Mouse (Mus musculus) c-Kit-positive CD71-positive TER-119-positive erythroid progenitor cells, embryonic 14.5 days (primary cell): Measurements from ENCODE around the gene Zfhx2.

Experiments
- DNase-seq: peaks from one replicate; pipeline ENCODE4 v3.0.0-alpha.2; 2013; ENCODE audit warnings: low spot score

The Zfhx2 gene

DNA sequence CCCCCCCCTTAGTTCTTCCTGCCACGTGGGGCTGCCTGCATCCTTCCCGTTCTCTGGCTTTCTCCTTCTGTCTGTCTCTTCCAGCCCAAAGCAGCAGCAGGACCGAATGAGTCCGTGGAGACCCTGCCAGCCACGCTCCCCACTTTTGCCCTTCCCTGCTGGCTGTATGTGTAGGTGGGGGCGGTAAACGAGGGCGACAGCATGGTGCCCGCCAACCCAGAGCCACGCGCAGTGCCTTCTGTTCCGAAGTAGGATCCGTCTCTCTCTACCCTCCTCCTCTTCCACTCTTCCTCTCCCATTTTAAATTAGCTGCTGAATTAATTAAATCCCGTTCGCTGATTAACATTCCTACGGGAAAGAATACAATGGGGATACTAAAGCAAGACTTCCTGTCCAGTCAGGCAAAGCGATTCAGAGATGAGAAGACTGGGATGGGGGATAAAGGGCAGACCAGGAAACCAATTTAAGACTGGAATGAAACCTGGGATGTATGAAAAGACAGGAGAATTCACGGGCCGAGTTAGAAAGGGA is 59.4 kb downstream of the Zfhx2 start:
- DNase-seq: no peak

DNA sequence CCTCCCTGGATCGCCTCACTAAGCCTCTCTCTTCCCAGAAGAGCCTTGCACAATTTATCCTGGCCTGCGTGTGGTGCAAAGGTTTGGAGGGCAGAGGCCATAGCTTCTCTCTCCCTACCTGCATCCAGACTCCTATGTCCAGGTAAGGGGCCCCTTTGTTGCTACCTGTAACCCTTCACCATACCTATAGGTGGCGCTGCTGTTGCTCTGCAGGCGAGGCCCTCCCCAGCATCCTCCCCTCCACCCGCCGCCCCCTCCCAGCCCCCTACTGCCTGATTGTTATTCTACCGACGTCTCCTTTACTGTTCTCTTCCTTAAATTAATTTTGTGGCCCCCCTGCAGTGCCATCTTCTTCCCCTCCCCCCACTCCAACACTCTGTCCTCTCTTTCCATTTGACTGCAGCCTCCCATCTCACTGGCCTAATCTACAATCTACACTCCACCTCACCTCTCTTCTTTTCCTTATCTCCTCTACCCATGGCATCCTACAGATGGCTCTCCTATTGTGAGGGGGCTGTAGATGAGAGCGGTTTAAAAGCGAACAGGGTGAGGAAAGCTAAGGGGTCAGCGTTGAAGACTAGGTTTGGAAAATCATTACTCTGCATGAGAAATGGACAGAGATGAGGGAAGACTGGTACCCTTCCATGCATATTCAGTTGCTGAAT is 63.0 kb downstream of the Zfhx2 start:
- peak; percentile 30 for DNase-seq

DNA sequence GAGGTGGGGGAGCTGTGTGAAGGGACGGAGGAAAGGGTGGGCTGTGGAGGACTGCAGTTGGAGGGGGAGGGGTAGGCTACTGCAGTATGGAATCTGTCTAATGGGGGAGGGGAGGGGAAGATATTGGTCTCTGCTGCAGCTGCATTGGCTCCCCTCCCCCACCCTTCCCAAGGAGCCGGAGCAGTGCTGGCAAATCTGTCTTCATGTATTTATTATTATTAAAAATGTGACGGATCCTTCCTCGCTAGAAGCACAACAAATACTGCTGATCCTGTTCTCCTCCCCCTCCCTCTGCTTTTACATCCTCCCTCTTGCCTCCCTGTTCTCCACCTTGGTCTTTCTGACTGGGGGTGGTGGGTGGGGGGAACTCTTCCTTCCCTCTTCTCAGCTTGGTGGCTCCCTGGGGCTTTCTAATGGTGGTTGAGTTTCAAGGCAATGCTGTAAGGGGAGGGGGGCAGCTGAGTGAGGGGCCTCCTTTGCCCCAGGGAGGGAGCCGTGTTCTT is 63.7 kb downstream of the Zfhx2 start:
- no peak for DNase-seq

DNA sequence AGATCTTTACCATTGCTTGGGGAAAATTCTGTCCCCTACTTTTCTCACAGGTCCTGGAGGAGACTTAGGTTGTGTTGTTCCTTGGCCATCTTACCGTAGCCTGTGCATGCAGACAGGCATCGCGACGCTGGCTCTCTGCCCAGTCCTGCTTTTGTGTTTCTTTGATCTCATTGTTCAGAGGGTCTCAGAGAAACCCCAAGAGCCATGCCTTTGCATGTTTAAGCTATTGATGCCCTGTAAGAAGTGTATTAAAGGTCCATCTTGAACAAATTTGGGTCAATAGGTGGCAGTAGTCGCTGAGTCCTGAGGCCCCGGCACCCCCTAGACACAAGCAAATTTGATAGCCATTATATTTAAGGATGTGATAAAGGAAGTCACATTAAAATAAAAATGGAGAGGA is 64.5 kb downstream of the Zfhx2 start:
- no peak for DNase-seq

DNA sequence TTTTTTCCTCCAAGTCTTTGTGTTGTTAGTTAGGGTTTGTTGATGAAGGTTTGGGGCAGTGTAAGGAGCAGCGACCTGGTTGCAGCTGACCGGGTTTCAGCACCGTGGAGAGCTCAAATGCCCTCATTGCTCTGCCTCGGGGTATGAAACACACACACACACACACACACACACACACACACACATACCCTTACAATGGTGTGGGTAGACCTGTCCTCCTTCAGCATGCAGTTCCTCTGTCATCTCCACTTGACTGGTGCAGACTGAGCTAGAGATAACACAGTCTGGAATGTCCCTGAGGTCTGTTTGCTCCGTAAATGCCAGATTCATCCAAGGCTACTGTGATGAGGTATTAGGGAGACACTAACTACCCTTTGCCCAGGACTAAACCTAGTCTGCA is 64.9 kb downstream of the Zfhx2 start:
- no peak for DNase-seq

DNA sequence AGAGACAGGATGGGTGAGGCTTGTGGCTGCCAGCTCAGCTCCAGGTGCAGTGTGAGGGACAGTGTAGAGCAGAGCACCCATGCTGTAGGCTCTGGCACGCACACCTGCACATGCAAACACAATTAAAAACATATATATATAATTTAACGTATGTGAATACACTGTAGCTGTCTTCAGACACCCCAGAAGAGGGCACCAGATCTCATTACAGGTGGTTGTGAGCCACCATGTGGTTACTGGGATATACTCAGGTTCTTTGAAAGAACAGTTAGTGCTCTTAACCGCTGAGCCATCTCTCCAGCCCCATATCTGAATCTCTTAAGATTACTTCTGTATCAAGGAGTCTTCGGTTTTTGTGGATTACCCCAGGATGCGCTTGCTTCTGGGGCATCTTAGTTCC is 66.6 kb downstream of the Zfhx2 start:
- no peak for DNase-seq

DNA sequence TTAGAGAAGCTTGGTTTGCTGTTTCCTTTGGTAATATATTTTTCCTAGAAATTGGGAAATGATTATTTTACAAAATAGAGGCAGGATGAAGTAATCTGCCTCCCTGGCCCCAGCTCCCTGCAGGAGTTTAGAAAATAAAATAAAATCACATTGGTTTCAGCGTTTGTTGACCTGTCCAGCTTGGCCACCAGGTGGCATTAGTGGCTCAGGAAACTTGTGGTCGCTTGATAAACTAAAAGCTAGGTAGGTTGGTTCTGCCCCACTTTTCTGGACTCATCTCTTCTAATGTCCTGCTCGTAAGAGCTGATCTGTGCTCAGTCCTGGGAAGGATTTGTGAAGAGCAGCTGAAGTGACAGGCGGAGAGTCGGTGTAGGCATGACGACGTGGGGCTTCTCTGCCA is 67.9 kb downstream of the Zfhx2 start:
- peak; percentile 58 for DNase-seq

DNA sequence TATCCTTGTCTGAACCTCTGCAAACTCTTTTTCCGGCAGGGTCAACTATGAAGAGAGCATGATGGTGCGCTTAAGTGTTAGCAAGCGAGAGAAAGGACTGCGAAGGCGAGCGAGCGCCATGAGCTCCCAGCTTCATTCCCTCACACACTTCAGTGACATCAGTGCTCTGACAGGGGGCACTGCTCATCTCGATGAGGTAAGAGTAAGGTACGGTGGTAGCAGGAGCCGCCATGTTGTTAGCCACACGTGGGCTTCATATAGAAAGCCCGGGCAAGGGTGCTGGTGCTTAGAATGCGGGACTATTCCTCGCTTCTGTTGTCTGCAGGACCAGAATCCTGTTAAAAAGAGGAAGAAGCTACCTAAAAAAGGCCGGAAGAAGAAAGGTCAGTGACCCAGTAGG is 69.1 kb downstream of the Zfhx2 start:
- DNase-seq: no peak

DNA sequence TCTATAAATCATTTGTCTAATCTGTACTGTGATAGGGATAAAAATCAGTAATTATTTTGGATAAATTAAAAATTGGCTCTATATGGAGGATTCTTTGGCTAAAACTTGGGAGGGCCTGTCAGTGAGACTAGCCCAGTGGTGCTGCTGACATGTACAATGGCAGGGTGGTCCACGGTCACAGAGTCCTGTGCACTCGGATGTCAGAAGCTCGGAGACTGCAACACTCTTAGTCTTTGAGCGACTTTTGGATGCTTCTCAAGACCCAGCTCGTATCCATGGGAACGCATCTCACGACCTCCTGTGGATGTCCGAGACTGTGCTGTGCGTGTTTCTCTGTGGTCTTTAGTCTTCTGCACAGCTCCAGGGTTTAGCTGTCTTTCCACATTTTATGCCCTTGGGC is 71.7 kb downstream of the Zfhx2 start:
- no peak for DNase-seq

DNA sequence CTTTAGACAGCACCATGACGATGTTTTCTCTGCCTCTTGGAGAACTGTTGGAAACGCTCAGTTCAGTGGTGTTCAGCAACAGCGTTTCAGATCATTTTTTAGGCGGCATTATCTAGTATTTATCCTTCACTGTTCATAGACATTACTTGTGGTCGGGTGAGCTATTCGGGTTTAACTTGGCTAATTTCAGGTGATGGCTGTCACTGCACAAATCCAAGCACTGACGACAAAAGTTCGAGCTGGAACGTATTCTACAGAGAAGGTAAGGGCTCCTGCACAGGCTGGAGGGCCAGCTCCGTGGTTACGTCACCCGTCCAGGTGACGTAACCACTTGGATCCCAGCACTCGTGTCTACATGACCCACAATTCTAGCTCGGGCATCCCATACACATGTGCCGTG is 75.2 kb downstream of the Zfhx2 start:
- DNase-seq: no peak

DNA sequence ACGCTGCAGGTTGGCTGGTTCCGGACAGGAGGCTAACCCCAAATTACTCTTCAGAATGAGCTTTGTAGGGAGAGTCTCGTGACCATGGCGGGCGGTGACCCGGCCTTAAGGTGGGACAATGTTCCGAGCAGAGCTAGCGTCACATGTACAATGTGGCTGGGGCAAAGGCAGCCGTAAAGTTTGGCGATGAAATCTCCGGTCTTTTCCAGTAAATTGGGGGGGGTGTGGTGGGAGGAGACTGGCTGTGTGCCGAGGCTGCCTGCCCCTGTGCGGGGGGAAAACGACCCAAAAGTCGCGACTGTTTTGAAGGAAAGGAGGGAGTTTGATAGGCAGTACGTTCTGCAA is 76.4 kb downstream of the Zfhx2 start:
- peak; percentile 54 for DNase-seq

DNA sequence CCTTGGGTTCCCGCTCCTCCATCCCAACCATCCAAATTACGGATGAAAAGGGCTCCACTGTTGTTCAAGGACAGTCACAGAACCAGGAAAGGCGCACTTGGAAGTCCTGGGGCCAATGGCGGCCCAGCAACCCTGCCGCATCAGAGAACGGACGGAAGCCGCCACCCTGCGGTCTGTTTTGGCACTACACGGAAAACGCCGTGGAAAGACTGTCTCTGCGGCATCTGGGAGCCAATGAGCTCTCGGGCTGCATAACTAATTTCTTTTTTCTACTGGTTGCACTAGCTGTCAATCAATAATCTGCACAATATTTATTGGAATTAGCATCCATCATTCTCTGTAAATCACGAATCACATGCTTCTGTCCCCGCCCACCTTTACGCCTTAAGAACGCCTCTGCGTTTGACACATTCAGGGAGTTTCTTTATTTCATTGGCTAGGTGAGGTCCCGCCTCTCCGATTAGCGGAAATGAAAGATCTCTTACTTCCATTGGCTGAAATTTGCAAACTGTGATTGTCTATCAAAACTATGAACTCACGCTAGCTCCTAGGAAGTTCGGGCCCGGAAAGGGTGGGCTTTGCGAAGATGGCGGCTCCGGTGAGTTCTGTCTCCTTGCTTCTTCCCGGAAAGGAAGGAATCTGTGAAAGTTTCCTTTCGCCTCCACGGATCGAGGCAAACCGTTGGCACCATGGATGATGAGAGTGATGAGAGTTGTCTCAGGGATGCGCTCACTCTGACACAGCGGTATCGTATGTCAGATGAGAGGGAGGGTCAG is 76.9 kb downstream of the Zfhx2 start, which contains the start of gene Ngdn:
Gene Ngdn (plus strand): TSS at position 464 of the 776 bp plus-strand sequence.
- DNase-seq: peak; percentile 98

DNA sequence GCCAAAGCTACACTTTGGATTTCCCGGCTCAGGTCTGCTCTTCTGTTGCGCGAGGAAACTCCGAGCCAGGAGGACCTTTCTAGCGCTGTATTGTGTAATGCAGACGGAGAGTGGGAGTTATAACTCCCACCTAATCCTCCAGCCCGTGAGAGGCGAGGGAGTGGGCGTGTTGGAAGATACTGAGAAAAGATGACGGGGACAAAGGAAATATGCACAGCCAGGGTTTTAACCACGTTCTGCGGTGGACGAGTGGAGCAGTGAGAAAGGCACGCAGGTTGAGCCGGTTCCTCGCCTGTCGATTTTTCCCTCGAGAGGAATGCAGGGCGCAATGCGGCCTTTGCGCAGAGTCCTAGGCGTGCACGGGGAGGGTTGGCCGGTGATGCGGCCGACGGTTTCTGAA is 77.5 kb downstream of the Zfhx2 start:
- DNase-seq: peak; percentile 62

DNA sequence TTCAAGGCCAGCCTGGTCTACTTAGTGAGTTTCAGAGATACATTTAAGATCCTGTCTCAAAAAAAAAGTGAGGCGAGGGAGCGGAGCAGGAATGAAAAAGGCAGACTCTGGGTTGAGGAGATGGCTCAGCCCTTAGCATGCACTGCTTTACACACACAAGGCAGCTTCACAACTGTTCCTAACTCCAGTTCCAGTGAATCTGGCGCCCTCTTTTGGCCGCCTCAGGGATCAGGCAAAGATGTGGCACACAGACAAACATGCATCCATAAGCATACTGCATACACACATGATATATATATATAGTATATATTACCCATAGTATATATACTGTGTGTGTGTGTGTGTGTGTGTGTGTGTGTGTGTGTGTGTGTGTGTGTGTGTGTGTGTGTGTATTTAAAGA is 81.0 kb downstream of the Zfhx2 start:
- DNase-seq: peak; percentile 38
